Mouse (Mus musculus) heart, postnatal 4 days (tissue): Measurements from ENCODE around the gene Il27. TPM values are rescaled to one million over a fixed set of nuclear protein-coding genes. Genes with fewer than 3 reads are reported as not detected.

ENCODE experiments used
- microRNA-seq, 2 experiments: library from miRNA; unstranded; fragments of <30 nt; microRNA quantifications; one replicate each; pipeline ENCODE4 v1.2.0; 2021 to 2022
- total RNA-seq, 2 experiments: library from RNA; stranded (reverse); gene quantifications; 2 replicates each; pipeline ENCODE4 v1.2.3; 2021

Il27 gene
- total RNA-seq, 2 experiments from 2014 or later, result not detected

Small RNAs within 50 kb of the gene (microRNA-seq; reads per million reads assigned to microRNA genes)
- gene Mir7059, result 3.5 to 4.1 reads per million in 2 experiments

Other genes with a start within 250 kb of the Il27 start
- gene Lat, start 225.4 kb downstream of the Il27 start, total RNA-seq, result 1 to 10 TPM; 1.1 to 1.4 TPM
- gene Spns1, start 217.5 kb downstream of the Il27 start, total RNA-seq, result 10 to 100 TPM; 36.8 to 37.3 TPM
- gene Nfatc2ip, start 198.2 kb downstream of the Il27 start, total RNA-seq, result 10 to 100 TPM in 1 of 2 experiments, 1 to 10 TPM in 1; 7.5 to 10.1 TPM
- gene Cd19, start 180.1 kb downstream of the Il27 start, total RNA-seq, result under 1 TPM; 0.45 to 0.72 TPM
- 10 to 100 TPM; 11.8 to 15.0 TPM for gene Rabep2, start 166.2 kb downstream of the Il27 start, total RNA-seq
- 1 to 10 TPM in 1 of 2 experiments, under 1 TPM in 1; 0.67 to 9.0 TPM for gene Atp2a1, start 131.8 kb downstream of the Il27 start, total RNA-seq
- 10 to 100 TPM; 47.1 to 51.4 TPM for gene Sh2b1, start 119.5 kb downstream of the Il27 start, total RNA-seq
- 100 to 1,000 TPM; 224 to 238 TPM for gene Tufm, start 107.6 kb downstream of the Il27 start, total RNA-seq
- 10 to 100 TPM; 60.0 to 65.7 TPM for gene Atxn2l, start 91.5 kb downstream of the Il27 start, total RNA-seq
- 100 to 1,000 TPM; 159 to 161 TPM for gene Eif3c, start 28.5 kb downstream of the Il27 start, total RNA-seq
- under 1 TPM; 0.21 to 0.95 TPM for gene Apobr, start 10.0 kb downstream of the Il27 start, total RNA-seq
- gene Cln3, start 9.1 kb downstream of the Il27 start, total RNA-seq, result 10 to 100 TPM; 13.4 to 14.0 TPM
- gene Nupr1, start 35.9 kb upstream of the Il27 start, total RNA-seq, result 1 to 10 TPM; 5.7 to 6.8 TPM
- gene Sgf29, start 54.4 kb upstream of the Il27 start, total RNA-seq, result 10 to 100 TPM; 30.9 to 33.2 TPM
- gene Sult1a1, start 81.5 kb upstream of the Il27 start, total RNA-seq, result 1 to 10 TPM; 5.5 to 6.6 TPM
- gene Bola2, start 100.5 kb upstream of the Il27 start, total RNA-seq, result 10 to 100 TPM; 56.8 to 57.3 TPM
- gene Slx1b, start 100.8 kb upstream of the Il27 start, total RNA-seq, result 1 to 10 TPM; 7.2 to 8.1 TPM
- 1 to 10 TPM; 8.4 to 9.2 TPM for gene Coro1a, start 112.8 kb upstream of the Il27 start, total RNA-seq
- gene Mapk3, start 164.7 kb upstream of the Il27 start, total RNA-seq, result 10 to 100 TPM; 80.3 to 90.9 TPM
- gene Gdpd3, start 171.4 kb upstream of the Il27 start, total RNA-seq, result 1 to 10 TPM; 3.7 to 4.2 TPM
- 10 to 100 TPM; 31.8 to 34.0 TPM for gene Ypel3, start 182.0 kb upstream of the Il27 start, total RNA-seq
- gene Tbx6, start 186.5 kb upstream of the Il27 start, total RNA-seq, result under 1 TPM in 1 of 2 experiments, not detected in 1; 0.26 TPM
- 10 to 100 TPM; 67.6 to 76.6 TPM for gene Ppp4c, start 197.6 kb upstream of the Il27 start, total RNA-seq
- gene Fam57b, start 202.7 kb upstream of the Il27 start, total RNA-seq, result 1 to 10 TPM; 7.7 to 9.3 TPM
- gene 4930451I11Rik, start 236.7 kb upstream of the Il27 start, total RNA-seq, result not detected